Mouse (Mus musculus): ENCODE results near the gene Doc2a. TPM values are rescaled to one million over a fixed set of nuclear protein-coding genes. Genes with fewer than 3 reads are reported as not detected.

Doc2a gene
- total and polyA plus RNA-seq, 3 experiments = not detected

- H3K27ac ChIP-seq = peak overlapping the region; percentile 92
- peaks cover 6% of the 10 kb centered on the region for H3K79me2 ChIP-seq (replicated peaks; ENCODE audit: control insufficient read depth, insufficient read depth, low read length)
- peak overlapping the region; percentile 94 for H3K4me3 ChIP-seq
- intact Hi-C loops (cut with DNase I) = loop anchor here (1.0 to 5.0 kb wide), 2 partner anchors 22 to 144 kb away; partner anchors contain the start of genes Hirip3 and Maz
- H3K36me3 ChIP-seq (ENCODE audit: control insufficient read depth, insufficient read depth, low read length) = peaks cover 17% of the 10 kb centered on the region
- DNase-seq = peak in 1 of 2 experiments; percentile 66
- peaks cover 4% of the 10 kb centered on the region for H3K4me1 ChIP-seq (ENCODE audit: control insufficient read depth, insufficient read depth, low read length)
- peak overlapping the region; percentile 75 for H3K9ac ChIP-seq (ENCODE audit: low read depth, low read length)
- no peaks in the 10 kb centered on the region for H3K27me3 ChIP-seq (ENCODE audit: control insufficient read depth, insufficient read depth, low read length)
- WGBS = under 1% methylated on average over 15 of the region's 15 CpGs
- 0 out of 2 replicates have a peak, but pooled peaks have one; percentile 32 for TF ChIP-seq POLR2A (IDR thresholded peaks at IDR 0.05; ENCODE audit: insufficient read depth, low read depth, low read length)
- TF ChIP-seq CTCF (IDR thresholded peaks at IDR 0.05) = no peak
Measured at GRCm38 (mm10) chr7:126883731-126884181, 36.5 kb downstream of the Doc2a start.

- Histone ChIP-seq H3K27me3 (ENCODE audit: control insufficient read depth, insufficient read depth, low read length) (no peaks in the 10 kb centered on the region), H3K79me2 (replicated peaks; ENCODE audit: control insufficient read depth, insufficient read depth, low read length) (peaks cover 6% of the 10 kb centered on the region), H3K27ac (peak within 1 kb of the TSS; percentile 92), H3K9ac (ENCODE audit: low read depth, low read length) (peak within 1 kb of the TSS; percentile 75), H3K36me3 (ENCODE audit: control insufficient read depth, insufficient read depth, low read length) (peaks cover 11% of the 10 kb centered on the region), H3K4me3 (peak within 1 kb of the TSS; percentile 94), H3K4me1 (ENCODE audit: control insufficient read depth, insufficient read depth, low read length) (peaks cover 4% of the 10 kb centered on the region)
- TF ChIP-seq CTCF (IDR thresholded peaks at IDR 0.05) = peak; percentile 18
- peak; percentile 98 for TF ChIP-seq POLR2A (IDR thresholded peaks at IDR 0.05; ENCODE audit: insufficient read depth, low read depth, low read length)
- peak; percentile 48; the same call in 1 of the 2 replicates for TF ChIP-seq EP300 (IDR thresholded peaks at IDR 0.05; ENCODE audit: insufficient read depth, low read depth, low read length)
- DNase-seq = peak; percentile 98 to 99
- intact Hi-C loops (cut with DNase I) = loop anchor here (1.0 to 5.0 kb wide), 4 partner anchors 14 to 143 kb away; partner anchors contain the start of genes Hirip3, Kctd13 and Maz
- WGBS = under 1% methylated on average over 56 of the region's 56 CpGs
Measured at GRCm38 (mm10) chr7:126884286-126885164, 37.3 kb downstream of the Doc2a start, which contains the start of gene Taok2. Gene Taok2, minus strand, starts transcription at chr7:126884703.

- WGBS = 94% methylated on average over 5 of the region's 5 CpGs
- no peaks in the 10 kb centered on the region for H3K27me3 ChIP-seq (ENCODE audit: control insufficient read depth, insufficient read depth, low read length)
- no peak overlapping the region for H3K9ac ChIP-seq (ENCODE audit: low read depth, low read length)
- no peaks in the 10 kb centered on the region; the same call in 1 of the 2 replicates for H3K4me1 ChIP-seq (ENCODE audit: control insufficient read depth, insufficient read depth, low read length)
- no peak overlapping the region for H3K27ac ChIP-seq
- H3K79me2 ChIP-seq (replicated peaks; ENCODE audit: control insufficient read depth, insufficient read depth, low read length) = peaks cover 3% of the 10 kb centered on the region
- no peak overlapping the region for H3K4me3 ChIP-seq
- intact Hi-C loops (cut with DNase I) = loop anchor here (5.0 kb wide), 1 partner anchor 40 kb away; the partner anchor contains the start of gene Kctd13
- DNase-seq = no peak
- TF ChIP-seq CTCF (IDR thresholded peaks at IDR 0.05) (no peak), EP300 (IDR thresholded peaks at IDR 0.05; ENCODE audit: insufficient read depth, low read depth, low read length) (no peak), POLR2A (IDR thresholded peaks at IDR 0.05; ENCODE audit: insufficient read depth, low read depth, low read length) (no peak)
- H3K36me3 ChIP-seq (ENCODE audit: control insufficient read depth, insufficient read depth, low read length) = no peaks in the 10 kb centered on the region
Measured at GRCm38 (mm10) chr7:126887281-126887680, 40.1 kb downstream of the Doc2a start.

GRCm38 (mm10) chr7:126888852-126889251 is 41.6 kb downstream of the Doc2a start:
- Histone ChIP-seq H3K36me3 (ENCODE audit: control insufficient read depth, insufficient read depth, low read length) (no peaks in the 10 kb centered on the region), H3K9ac (ENCODE audit: low read depth, low read length) (no peak overlapping the region), H3K27ac (peak overlapping the region; percentile 28; the same call in 1 of the 2 replicates), H3K79me2 (replicated peaks; ENCODE audit: control insufficient read depth, insufficient read depth, low read length) (peaks cover under 1% of the 10 kb centered on the region), H3K27me3 (ENCODE audit: control insufficient read depth, insufficient read depth, low read length) (no peaks in the 10 kb centered on the region), H3K4me1 (ENCODE audit: control insufficient read depth, insufficient read depth, low read length) (no peaks in the 10 kb centered on the region; the same call in 1 of the 2 replicates), H3K4me3 (no peak overlapping the region)
- no peak for DNase-seq
- WGBS = 45% methylated on average over 7 of the region's 7 CpGs
- intact Hi-C loops (cut with DNase I) = loop anchor here (2.0 to 5.0 kb wide), 2 partner anchors 38 to 66 kb away; partner anchors contain the start of gene Kctd13
- peak; percentile 67 for TF ChIP-seq CTCF (IDR thresholded peaks at IDR 0.05)
- no peak; the same call in 1 of the 2 replicates for TF ChIP-seq EP300 (IDR thresholded peaks at IDR 0.05; ENCODE audit: insufficient read depth, low read depth, low read length)

GRCm38 (mm10) chr7:126896912-126897311 is 49.7 kb downstream of the Doc2a start:
- intact Hi-C loops (cut with DNase I) = loop anchor here (5.0 kb wide), 2 partner anchors 35 to 130 kb away; partner anchors contain the start of genes Hirip3, Ino80e and Maz
- peak overlapping the region; percentile 97 for H3K27ac ChIP-seq
- no peaks in the 10 kb centered on the region for H3K79me2 ChIP-seq (replicated peaks; ENCODE audit: control insufficient read depth, insufficient read depth, low read length)
- 82% methylated on average over 5 of the region's 5 CpGs for WGBS
- no peaks in the 10 kb centered on the region; the same call in none of the 2 replicates for H3K36me3 ChIP-seq (ENCODE audit: control insufficient read depth, insufficient read depth, low read length)
- H3K9ac ChIP-seq (ENCODE audit: low read depth, low read length) = peak overlapping the region; percentile 17
- no peaks in the 10 kb centered on the region for H3K27me3 ChIP-seq (ENCODE audit: control insufficient read depth, insufficient read depth, low read length)
- peaks cover 8% of the 10 kb centered on the region for H3K4me1 ChIP-seq (ENCODE audit: control insufficient read depth, insufficient read depth, low read length)
- DNase-seq = peak in 1 of 2 experiments; percentile 38
- peak overlapping the region; percentile 75; the same call in 1 of the 2 replicates for H3K4me3 ChIP-seq
- no peak for TF ChIP-seq EP300 (IDR thresholded peaks at IDR 0.05; ENCODE audit: insufficient read depth, low read depth, low read length)
- no peak for TF ChIP-seq CTCF (IDR thresholded peaks at IDR 0.05)
- TF ChIP-seq POLR2A (IDR thresholded peaks at IDR 0.05; ENCODE audit: insufficient read depth, low read depth, low read length) = no peak
